Mouse (Mus musculus): ENCODE results near the gene Gnpnat1. TPM values are rescaled to one million over a fixed set of nuclear protein-coding genes. Genes with fewer than 3 reads are reported as not detected.

Gene Gnpnat1
- polyA plus RNA-seq, 1 experiment = 3.6 TPM

- 54% methylated on average over 4 of the region's 4 CpGs for WGBS
- Histone ChIP-seq H3K27ac (ENCODE audit: control insufficient read depth, insufficient read depth, low read length) (peak overlapping the region; percentile 62; the same call in 1 of the 2 replicates), H3K4me3 (ENCODE audit: control insufficient read depth, insufficient read depth, low read length) (no peak overlapping the region), H3K36me3 (ENCODE audit: control insufficient read depth, insufficient read depth, low read length) (peaks cover 16% of the 10 kb centered on the region), H3K4me1 (replicated peaks; ENCODE audit: control insufficient read depth, insufficient read depth, low read length) (peaks cover 8% of the 10 kb centered on the region), H3K27me3 (ENCODE audit: control insufficient read depth, insufficient read depth, low read length) (no peaks in the 10 kb centered on the region)
- DNase-seq = no peak
- TF ChIP-seq CTCF (IDR thresholded peaks at IDR 0.05; ENCODE audit: borderline replicate concordance, control insufficient read depth, extremely low read depth, insufficient read depth, low read length, poor library complexity) = no peak
- no peak for TF ChIP-seq POLR2A (IDR thresholded peaks at IDR 0.05; ENCODE audit: control insufficient read depth, extremely low read depth, insufficient read depth, low read length, poor library complexity)
Measured at GRCm38 (mm10) chr14:45328072-45328713, 76.5 kb downstream of the Gnpnat1 start.

Other genes starting within 250 kb of the Gnpnat1 start
- gene Gpr137c, start 185.2 kb downstream of the Gnpnat1 start, polyA plus RNA-seq (2012; rRNA removed) = 9.0 and 12.7 TPM in 2 replicates
- 7.0 and 10.8 TPM in 2 replicates for gene Txndc16, start 184.6 kb downstream of the Gnpnat1 start, polyA plus RNA-seq (2012; rRNA removed)
- gene Ero1l, start 86.1 kb downstream of the Gnpnat1 start, polyA plus RNA-seq (2012; rRNA removed) = 7.5 and 8.6 TPM in 2 replicates
- gene Psmc6, start 75.1 kb downstream of the Gnpnat1 start, polyA plus RNA-seq (2012; rRNA removed) = 29.4 and 38.0 TPM in 2 replicates
- gene Styx, start 53.8 kb downstream of the Gnpnat1 start, polyA plus RNA-seq (2012; rRNA removed) = 22.6 and 44.7 TPM in 2 replicates
- 3.9 and 8.2 TPM in 2 replicates for gene Fermt2, start 125.2 kb upstream of the Gnpnat1 start, polyA plus RNA-seq (2012; rRNA removed)